ENCODE assay signal across 9 mouse cellular contexts in the genomic region with DNA sequence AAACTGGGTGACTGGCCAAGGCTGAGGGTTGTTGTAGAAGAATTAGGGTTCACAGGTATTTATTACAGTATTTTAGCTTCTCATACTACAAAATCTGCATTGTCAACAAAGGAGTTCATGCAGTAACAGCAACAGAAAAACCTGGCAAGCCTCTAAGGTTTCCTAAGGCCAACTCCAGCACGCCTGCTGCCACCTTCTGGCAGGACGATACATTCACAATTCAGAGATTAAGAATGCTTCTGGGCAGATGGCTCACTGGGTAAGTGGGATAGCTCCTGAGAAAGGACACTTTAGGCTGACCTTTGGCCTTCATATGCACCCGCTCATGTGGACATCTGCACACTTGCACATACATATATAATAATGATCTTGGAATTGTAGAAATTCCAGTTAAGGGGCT. TPM values are rescaled to one million over a fixed set of nuclear protein-coding genes. Genes with fewer than 3 reads are reported as not detected.
DNase-seq lines count a peak whose midpoint lies in the region; ATAC-seq and TF ChIP-seq lines count a peak whose summit lies in the region.
"Had no signal": no experiment of that assay in that cellular context is flagged by ENCODE, and none has a peak within 500 bp of the region (broad histone marks: within the 10 kb centered on the region; RNA-seq: fewer than 3 reads in every experiment).

No protein-coding gene starts in this region.

- no peaks in the 10 kb centered on the region for H3K4me1 ChIP-seq in forebrain, postnatal 0 days (ENCODE audit: insufficient read depth)
- H3K4me1 ChIP-seq in forebrain, embryonic 13.5 days = no peaks in the 10 kb centered on the region
- H3K4me1 ChIP-seq in bone marrow, adult 2 months (ENCODE audit: control insufficient read depth, insufficient read depth, low read length) = no peaks in the 10 kb centered on the region; the same call in 1 of the 2 replicates
- H3K4me1 ChIP-seq in lung, adult 2 months (ENCODE audit: control insufficient read depth, insufficient read depth, low read length) = no peaks in the 10 kb centered on the region

- peak; percentile 72 for TF ChIP-seq CTCF in forebrain, postnatal 0 days (IDR thresholded peaks at IDR 0.05; ENCODE audit: low read depth)
- peak; percentile 88 for TF ChIP-seq CTCF in bone marrow, adult 2 months (IDR thresholded peaks at IDR 0.05; ENCODE audit: control insufficient read depth, insufficient read depth, low read length)
- peak; percentile 86 for TF ChIP-seq CTCF in lung, adult 2 months (IDR thresholded peaks at IDR 0.05; ENCODE audit: insufficient read depth, low read length)

- H3K4me3 ChIP-seq in forebrain, postnatal 0 days (ENCODE audit: low read depth, low read length) = no peak overlapping the region
- H3K4me3 ChIP-seq in forebrain, embryonic 13.5 days = no peak overlapping the region
- H3K4me3 ChIP-seq in bone marrow, adult 2 months (replicated peaks; ENCODE audit: control insufficient read depth, low read depth, low read length) = no peak overlapping the region
- no peak overlapping the region for H3K4me3 ChIP-seq in lung, adult 2 months (replicated peaks; ENCODE audit: extremely low read depth, low read depth, low read length)

- no peaks in the 10 kb centered on the region for H3K9me3 ChIP-seq in forebrain, postnatal 0 days (ENCODE audit: low read length)
- H3K9me3 ChIP-seq in forebrain, embryonic 13.5 days (replicated peaks) = no peaks in the 10 kb centered on the region

- no peak for TF ChIP-seq POLR2A in bone marrow, adult 2 months (IDR thresholded peaks at IDR 0.05; ENCODE audit: borderline replicate concordance, control insufficient read depth, low read depth, low read length)
- no peak for TF ChIP-seq POLR2A in lung, adult 2 months (IDR thresholded peaks at IDR 0.05; ENCODE audit: borderline replicate concordance, extremely low read depth, low read depth, low read length)

- H3K4me2 ChIP-seq in forebrain, postnatal 0 days (ENCODE audit: low read depth) = no peak overlapping the region
- no peak overlapping the region for H3K4me2 ChIP-seq in forebrain, embryonic 13.5 days

- H3K9ac ChIP-seq in forebrain, postnatal 0 days = no peak overlapping the region
- H3K9ac ChIP-seq in forebrain, embryonic 13.5 days = no peak overlapping the region

- H3K36me3 ChIP-seq in forebrain, postnatal 0 days (ENCODE audit: insufficient read depth) = peaks cover 47% of the 10 kb centered on the region
- H3K36me3 ChIP-seq in forebrain, embryonic 13.5 days (ENCODE audit: poor library complexity, severe bottlenecking) = peaks cover 67% of the 10 kb centered on the region

- H3K27me3 ChIP-seq in forebrain, postnatal 0 days (ENCODE audit: insufficient read depth, low read length) = no peaks in the 10 kb centered on the region
- H3K27me3 ChIP-seq in forebrain, embryonic 13.5 days = no peaks in the 10 kb centered on the region

- 41% methylated on average over 3 of the region's 3 CpGs for WGBS in forebrain, postnatal 0 days
- 52% methylated on average over 3 of the region's 3 CpGs for WGBS in forebrain, embryonic 13.5 days
- 32% methylated on average over 3 of the region's 3 CpGs for WGBS in bone marrow, adult 2 months
- WGBS in lung, adult 2 months = 30% methylated on average over 3 of the region's 3 CpGs

- H3K27ac ChIP-seq in forebrain, postnatal 0 days (ENCODE audit: low read depth, low read length) = no peak overlapping the region
- H3K27ac ChIP-seq in forebrain, embryonic 13.5 days = no peak overlapping the region
- no peak overlapping the region for H3K27ac ChIP-seq in bone marrow, adult 2 months (ENCODE audit: control insufficient read depth, insufficient read depth, low read depth, low read length, poor library complexity)

- DNase-seq in forebrain, postnatal 0 days = peak; percentile 52
- DNase-seq in CD4-positive helper T cell, adult 2 months (ENCODE audit: low read depth, low spot score) = peak; percentile 50
- DNase-seq in kidney, postnatal 10 days = peak; percentile 72
- peak; percentile 46 for DNase-seq in lung, adult 2 months
- peak; percentile 30 to 50 for DNase-seq in spleen, postnatal 14 days (ENCODE audit: low spot score in 2 of 2)

- ATAC-seq in forebrain, postnatal 0 days = peak; percentile 50; the same call in 1 of the 2 replicates
- ATAC-seq in forebrain, embryonic 13.5 days = no peak
- ATAC-seq in erythroblast, adult 5-6 weeks (replicated peaks; ENCODE audit: low FRiP score, poor library complexity, severe bottlenecking) = peak; percentile 98

RNA-seq across cellular contexts. Expression of a gene that starts 9.3 kb away (rescaled TPM):
- total RNA-seq in forebrain, postnatal 0 days (2014; rRNA removed) = 123 and 160 TPM in 2 replicates
- 253 and 292 TPM in 2 replicates for polyA plus RNA-seq in forebrain, postnatal 0 days (2015; fragmentation: Nextera tagmentation; extraction: Ambion mirVana)
- polyA plus RNA-seq in forebrain, embryonic 13.5 days (2015; fragmentation: Nextera tagmentation; extraction: Ambion mirVana) = 239 and 248 TPM in 2 replicates
- polyA plus RNA-seq in bone marrow, adult 2 months (2011; ENCODE audit: insufficient read depth, insufficient read length, low replicate concordance, missing spikeins) = 13.1 and 14.7 TPM in 2 replicates
- total RNA-seq in erythroblast, adult 5-6 weeks (2015; ENCODE audit: low replicate concordance) = 41.2 and 49.4 TPM in 2 replicates
- total RNA-seq in erythroblast, adult 5-6 weeks (2017; ENCODE audit: low replicate concordance) = 11.2 and 15.3 TPM in 2 replicates
- 83.6 and 93.2 TPM in 2 replicates for polyA plus RNA-seq in lung, adult 2 months (2012; rRNA removed)

RNA-seq across cellular contexts. Expression of a gene that starts 9.3 kb away (rescaled TPM):
- total RNA-seq in forebrain, postnatal 0 days (2014; rRNA removed) = 46.9 and 56.0 TPM in 2 replicates
- 27.8 and 28.9 TPM in 2 replicates for polyA plus RNA-seq in forebrain, postnatal 0 days (2015; fragmentation: Nextera tagmentation; extraction: Ambion mirVana)
- 36.6 and 40.8 TPM in 2 replicates for polyA plus RNA-seq in forebrain, embryonic 13.5 days (2015; fragmentation: Nextera tagmentation; extraction: Ambion mirVana)
- polyA plus RNA-seq in bone marrow, adult 2 months (2011; ENCODE audit: insufficient read depth, insufficient read length, low replicate concordance, missing spikeins) = 16.8 and 20.8 TPM in 2 replicates
- 12.7 and 19.2 TPM in 2 replicates for total RNA-seq in erythroblast, adult 5-6 weeks (2015; ENCODE audit: low replicate concordance)
- 28.6 and 39.1 TPM in 2 replicates for total RNA-seq in erythroblast, adult 5-6 weeks (2017; ENCODE audit: low replicate concordance)
- polyA plus RNA-seq in lung, adult 2 months (2012; rRNA removed) = 4.1 and 4.9 TPM in 2 replicates

RNA-seq across cellular contexts. Expression of a gene that starts 32.8 kb away (rescaled TPM):
- total RNA-seq in forebrain, postnatal 0 days (2014; rRNA removed) = 143 and 153 TPM in 2 replicates
- polyA plus RNA-seq in forebrain, postnatal 0 days (2015; fragmentation: Nextera tagmentation; extraction: Ambion mirVana) = 77.9 and 83.8 TPM in 2 replicates
- polyA plus RNA-seq in forebrain, embryonic 13.5 days (2015; fragmentation: Nextera tagmentation; extraction: Ambion mirVana) = 81.6 and 88.4 TPM in 2 replicates
- polyA plus RNA-seq in bone marrow, adult 2 months (2011; ENCODE audit: insufficient read depth, insufficient read length, low replicate concordance, missing spikeins) = 108 and 110 TPM in 2 replicates
- total RNA-seq in erythroblast, adult 5-6 weeks (2015; ENCODE audit: low replicate concordance) = 661 and 684 TPM in 2 replicates
- 773 and 931 TPM in 2 replicates for total RNA-seq in erythroblast, adult 5-6 weeks (2017; ENCODE audit: low replicate concordance)
- polyA plus RNA-seq in lung, adult 2 months (2012; rRNA removed) = 29.1 and 36.3 TPM in 2 replicates

RNA-seq across cellular contexts. Expression of a gene that starts 50.6 kb away (rescaled TPM):
- total RNA-seq in forebrain, postnatal 0 days (2014; rRNA removed) = not detected in 2 replicates
- polyA plus RNA-seq in forebrain, postnatal 0 days (2015; fragmentation: Nextera tagmentation; extraction: Ambion mirVana) = not detected in 2 replicates
- polyA plus RNA-seq in forebrain, embryonic 13.5 days (2015; fragmentation: Nextera tagmentation; extraction: Ambion mirVana) = not detected in 2 replicates
- not detected in 2 replicates for polyA plus RNA-seq in bone marrow, adult 2 months (2011; ENCODE audit: insufficient read depth, insufficient read length, low replicate concordance, missing spikeins)
- total RNA-seq in erythroblast, adult 5-6 weeks (2015; ENCODE audit: low replicate concordance) = not detected in 2 replicates
- total RNA-seq in erythroblast, adult 5-6 weeks (2017; ENCODE audit: low replicate concordance) = 5.2 TPM in 1 of 2 replicates, not detected in the other
- not detected in 2 replicates for polyA plus RNA-seq in lung, adult 2 months (2012; rRNA removed)
- total RNA-seq: layer of hippocampus, postnatal 36 days had no signal
